Mouse (Mus musculus) cortical plate, adult 2 months (tissue): ENCODE results near the gene Suds3. TPM values are rescaled to one million over a fixed set of nuclear protein-coding genes. Genes with fewer than 3 reads are reported as not detected.

Source experiments
- H3K27ac ChIP-seq: fragments of 200-500 bp; 2 replicates; pipeline ENCODE4 v1.5.1; 2012; ENCODE audit warnings: low read length, control low read depth, inconsistent platforms; ENCODE audit not compliant: insufficient read depth
- H3K4me1 ChIP-seq: fragments of 200-500 bp; 2 replicates; pipeline ENCODE4 v1.6.1; 2011; ENCODE audit warnings: low read length; ENCODE audit not compliant: control insufficient read depth, insufficient read depth
- H3K4me3 ChIP-seq: fragments of 200-500 bp; 2 replicates; pipeline ENCODE4 v1.5.1; 2011; ENCODE audit warnings: mild to moderate bottlenecking, low read length, control low read depth; ENCODE audit not compliant: insufficient read depth
- CTCF ChIP-seq: fragments of 200-500 bp; IDR thresholded peaks from 2 replicates; pipeline ENCODE4 v1.5.1; 2011; ENCODE audit warnings: mild to moderate bottlenecking, control low read depth, low read length; ENCODE audit not compliant: insufficient read depth; ENCODE audit errors: extremely low read depth
- POLR2A ChIP-seq: fragments of 200-500 bp; IDR thresholded peaks from 2 replicates; pipeline ENCODE4 v1.6.1; 2011; ENCODE audit warnings: mild to moderate bottlenecking, low read length, control low read depth; ENCODE audit not compliant: insufficient read depth; ENCODE audit errors: extremely low read depth
- polyA plus RNA-seq: library from polyadenylated mRNA; depleted of rRNA; stranded (reverse); fragments of >200 nt; gene quantifications from 2 replicates; pipeline ENCODE4 v1.2.3, GENCODE M21; 2012; rRNA removed

Suds3 gene
- polyA plus RNA-seq: 110 and 129 TPM in 2 replicates

GRCm38 (mm10) chr5:117115836-117116366 is at the start of gene Suds3:
Suds3 (minus strand) TSS chr5:117116113.
- peak; percentile 69 for TF ChIP-seq CTCF
- no peak for TF ChIP-seq POLR2A
- no peaks in the 10 kb centered on the region for H3K4me1 ChIP-seq
- H3K4me3 ChIP-seq: peak within 1 kb of the TSS; percentile 93
- H3K27ac ChIP-seq: peak within 1 kb of the TSS; percentile 100

DNA sequence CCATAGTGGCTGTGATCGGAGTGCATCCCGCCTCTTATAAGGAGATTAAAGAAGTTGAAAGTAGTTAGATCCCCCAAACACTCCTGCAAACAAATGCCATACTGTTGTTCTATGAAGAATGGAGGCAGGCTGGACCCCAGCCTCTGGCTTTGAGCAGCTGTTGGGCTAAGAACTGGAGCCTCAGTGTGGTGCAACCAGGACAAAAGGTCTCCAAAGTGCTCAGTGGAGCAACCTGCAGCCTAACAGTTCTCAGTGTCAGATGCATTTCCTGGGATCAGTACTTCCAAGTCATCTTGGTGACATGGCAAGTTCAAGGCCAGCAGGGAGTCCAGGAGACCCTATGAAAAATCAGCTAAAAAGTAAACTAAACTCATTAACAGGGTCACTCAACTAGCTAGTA is 49.0 kb upstream of the Suds3 start:
- no peak for TF ChIP-seq POLR2A
- no peak overlapping the region for H3K27ac ChIP-seq
- H3K4me1 ChIP-seq: no peaks in the 10 kb centered on the region
- no peak overlapping the region for H3K4me3 ChIP-seq

- Histone ChIP-seq H3K27ac (no peak overlapping the region), H3K4me3 (no peak overlapping the region), H3K4me1 (no peaks in the 10 kb centered on the region)
- TF ChIP-seq CTCF (no peak), POLR2A (no peak)
These were observed 48.6 kb upstream of the Suds3 start for GRCm38 (mm10) chr5:117164516-117164915.

DNA sequence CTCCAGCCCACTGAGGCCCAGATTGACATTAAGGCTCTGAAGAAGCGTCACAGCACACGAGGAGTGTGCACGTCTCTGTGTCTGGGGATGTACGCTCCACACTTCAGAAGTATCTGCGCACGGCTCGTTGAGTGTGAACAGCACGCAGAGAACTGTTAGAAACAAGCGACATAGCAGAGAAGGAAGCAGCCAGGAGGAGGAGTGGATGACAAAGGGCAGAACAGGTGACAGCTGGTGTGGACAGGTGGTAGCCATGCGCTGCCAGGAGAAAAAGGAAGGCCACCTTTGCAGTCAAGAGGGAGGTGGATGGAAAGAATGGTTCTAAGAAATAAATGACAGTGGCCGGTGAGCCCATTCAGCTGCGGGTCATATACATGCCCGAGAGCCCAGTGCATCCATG is 47.9 kb upstream of the Suds3 start:
- TF ChIP-seq CTCF (no peak), POLR2A (no peak)
- Histone ChIP-seq H3K27ac (no peak overlapping the region), H3K4me1 (no peaks in the 10 kb centered on the region), H3K4me3 (no peak overlapping the region)

DNA sequence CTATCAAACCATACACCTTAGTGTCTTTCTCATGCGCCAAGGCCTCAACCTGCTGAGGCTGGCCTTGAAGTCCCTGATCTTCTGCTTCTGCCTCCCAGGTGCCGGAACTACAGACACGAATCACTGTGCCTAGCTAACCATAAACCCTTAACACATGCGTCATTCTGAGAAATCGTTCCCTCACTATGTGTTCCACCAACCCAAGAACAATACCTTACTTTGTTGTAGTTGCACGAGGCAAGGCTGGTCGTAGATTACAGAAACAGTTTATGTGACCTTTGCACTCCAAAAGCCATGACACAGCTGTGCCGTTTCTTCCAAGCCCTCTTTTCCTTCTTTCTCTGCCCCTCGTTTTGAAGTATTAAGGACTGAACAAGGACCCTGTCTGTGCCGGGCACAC is 44.6 kb upstream of the Suds3 start:
- TF ChIP-seq POLR2A: no peak
- TF ChIP-seq CTCF: no peak
- H3K27ac ChIP-seq: no peak overlapping the region
- no peak overlapping the region for H3K4me3 ChIP-seq
- H3K4me1 ChIP-seq: no peaks in the 10 kb centered on the region

GRCm38 (mm10) chr5:117159805-117160291 is 43.9 kb upstream of the Suds3 start:
- TF ChIP-seq POLR2A (no peak), CTCF (no peak)
- no peak overlapping the region for H3K27ac ChIP-seq
- H3K4me1 ChIP-seq: no peaks in the 10 kb centered on the region
- H3K4me3 ChIP-seq: no peak overlapping the region

DNA sequence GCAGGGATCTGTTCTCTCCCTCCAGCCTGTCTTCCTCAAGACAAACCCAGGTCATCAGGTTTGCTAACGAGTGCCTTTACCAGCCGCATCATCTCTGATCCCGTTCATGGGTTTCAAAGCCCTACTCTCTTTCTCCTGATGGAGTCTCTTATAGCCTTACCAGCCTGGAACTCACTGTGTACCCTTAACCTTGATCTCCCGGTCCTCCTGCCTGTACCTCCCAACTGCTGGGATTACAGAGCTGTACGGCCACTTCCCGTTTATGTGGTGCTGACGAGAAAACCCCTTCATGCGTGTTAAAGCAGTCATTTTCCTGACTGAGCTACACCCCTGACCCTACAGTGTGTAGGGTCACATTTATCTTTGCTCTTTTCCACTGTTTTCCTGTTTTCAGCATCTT is 43.4 kb upstream of the Suds3 start:
- Histone ChIP-seq H3K27ac (no peak overlapping the region), H3K4me3 (no peak overlapping the region), H3K4me1 (no peaks in the 10 kb centered on the region)
- TF ChIP-seq POLR2A: no peak
- TF ChIP-seq CTCF: no peak

- Histone ChIP-seq H3K27ac (no peak overlapping the region), H3K4me3 (no peak overlapping the region), H3K4me1 (no peaks in the 10 kb centered on the region)
- no peak for TF ChIP-seq CTCF
- no peak for TF ChIP-seq POLR2A
These were observed 42.6 kb upstream of the Suds3 start for GRCm38 (mm10) chr5:117158335-117159018.

DNA sequence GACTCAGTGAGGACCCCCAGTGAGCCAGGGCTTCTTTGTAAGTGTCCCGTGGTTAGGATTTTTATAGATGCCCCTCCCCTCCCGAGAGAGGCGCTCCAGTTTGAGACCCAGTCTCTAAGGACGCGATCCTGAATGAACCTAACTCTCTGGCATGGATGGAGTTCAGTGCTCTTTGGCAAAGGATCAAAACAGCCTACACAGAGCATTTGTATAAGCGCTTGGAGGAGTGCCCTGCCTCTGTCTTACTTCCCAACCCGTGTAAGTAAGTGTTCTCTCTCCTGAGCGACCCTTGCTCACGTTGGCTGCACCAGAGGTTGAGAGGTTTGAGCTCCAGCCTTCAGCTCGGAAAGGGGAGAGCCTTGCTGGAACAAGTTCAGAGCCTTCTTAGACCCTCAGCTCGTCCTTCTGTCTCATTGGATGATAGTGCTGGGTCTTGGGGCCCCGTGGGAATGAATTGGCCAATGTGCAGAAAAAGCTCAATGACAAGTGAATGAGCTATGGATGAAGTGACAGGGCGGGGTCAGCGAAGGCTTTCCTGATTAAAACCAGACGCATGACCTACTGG is 37.7 kb upstream of the Suds3 start:
- H3K4me3 ChIP-seq: no peak overlapping the region
- no peak overlapping the region for H3K27ac ChIP-seq
- TF ChIP-seq POLR2A: no peak
- TF ChIP-seq CTCF: no peak
- no peaks in the 10 kb centered on the region for H3K4me1 ChIP-seq

DNA sequence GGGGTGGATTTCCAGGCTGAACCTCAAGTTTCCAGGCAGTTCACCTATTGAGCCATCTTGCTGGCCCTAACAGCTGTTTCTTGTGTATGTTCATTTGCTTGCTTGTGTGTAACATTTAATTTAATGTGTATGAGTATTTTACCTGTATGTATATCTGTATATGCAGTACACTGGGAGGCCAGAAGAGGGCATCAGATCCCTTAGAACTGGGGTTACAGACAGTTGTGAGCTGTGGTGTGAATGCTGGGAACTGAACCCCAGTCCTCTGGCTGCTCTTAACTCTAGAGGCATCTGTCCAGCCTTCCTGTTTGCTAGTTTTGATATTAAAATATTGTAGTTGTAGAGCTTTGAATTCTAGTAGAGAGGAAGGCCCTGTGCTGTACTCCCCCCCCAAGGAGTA is 37.0 kb upstream of the Suds3 start:
- TF ChIP-seq CTCF (no peak), POLR2A (no peak)
- H3K27ac ChIP-seq: no peak overlapping the region
- no peak overlapping the region for H3K4me3 ChIP-seq
- H3K4me1 ChIP-seq: no peaks in the 10 kb centered on the region
